Mouse (Mus musculus) gastrocnemius, postnatal 14 days (tissue): ENCODE data around the gene Lpar1. TPM values are rescaled to one million over a fixed set of nuclear protein-coding genes. Genes with fewer than 3 reads are reported as not detected.
"Not testable (repeated sequence)": the region's sequence is repeated elsewhere in the genome, so short reads cannot be mapped to it uniquely, and the experiment has no call there.

ENCODE experiments used
- DNase-seq: peaks from one replicate; pipeline ENCODE4 v3.0.0; 2021; ENCODE audit warnings: mixed read lengths
- intact Hi-C: fragments of 180-260 bp; cut with DNase I; formaldehyde crosslinking; loops from one replicate; pipeline ENCODE4 v1.15.1; 2025; ENCODE audit warnings: low total_unique reads
- total RNA-seq, 2 experiments: library from RNA; stranded (reverse); gene quantifications; 2 replicates each; pipeline ENCODE4 v1.2.3; 2021

The Lpar1 gene
- total RNA-seq, 2 experiments from 2014 or later, result 20.2 to 27.2 TPM

DNA sequence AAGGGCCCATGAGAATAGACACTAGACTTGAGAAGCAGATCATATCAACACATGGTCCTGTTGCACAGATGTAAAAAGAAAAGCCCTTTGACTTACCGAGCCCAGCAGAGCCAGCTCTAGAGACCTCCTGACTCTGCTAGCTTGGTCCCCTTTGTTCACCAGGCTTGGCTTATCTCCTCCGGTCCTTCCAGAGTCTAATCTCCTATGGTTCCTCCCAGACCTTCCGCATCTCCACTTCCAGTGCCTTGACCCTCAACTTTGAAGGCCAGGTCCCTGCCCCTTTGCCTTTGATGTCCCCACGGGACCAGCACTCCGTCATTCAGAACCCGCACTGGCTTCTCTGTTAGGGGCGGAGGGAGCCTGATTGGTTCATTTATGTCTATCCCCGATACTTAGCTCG lies 6.0 kb downstream of the Lpar1 start:
- intact Hi-C loops, result no loop called here
- DNase-seq, result no peak

DNA sequence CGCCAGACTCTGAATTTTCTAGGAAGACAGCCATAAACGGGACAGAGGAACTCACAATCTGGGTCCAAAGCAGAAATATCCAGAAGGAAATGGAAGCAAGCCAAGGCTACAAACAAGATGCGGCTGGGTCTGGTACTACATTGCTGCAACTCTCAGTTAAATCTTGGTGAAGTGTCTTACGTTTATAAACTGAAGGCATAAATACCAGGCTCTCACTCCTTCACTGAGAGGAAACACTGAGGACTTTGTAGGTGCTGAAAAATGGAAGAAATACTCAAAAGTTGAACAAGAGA lies 6.5 kb downstream of the Lpar1 start:
- no peak for DNase-seq
- intact Hi-C loops, result no loop called here

DNA sequence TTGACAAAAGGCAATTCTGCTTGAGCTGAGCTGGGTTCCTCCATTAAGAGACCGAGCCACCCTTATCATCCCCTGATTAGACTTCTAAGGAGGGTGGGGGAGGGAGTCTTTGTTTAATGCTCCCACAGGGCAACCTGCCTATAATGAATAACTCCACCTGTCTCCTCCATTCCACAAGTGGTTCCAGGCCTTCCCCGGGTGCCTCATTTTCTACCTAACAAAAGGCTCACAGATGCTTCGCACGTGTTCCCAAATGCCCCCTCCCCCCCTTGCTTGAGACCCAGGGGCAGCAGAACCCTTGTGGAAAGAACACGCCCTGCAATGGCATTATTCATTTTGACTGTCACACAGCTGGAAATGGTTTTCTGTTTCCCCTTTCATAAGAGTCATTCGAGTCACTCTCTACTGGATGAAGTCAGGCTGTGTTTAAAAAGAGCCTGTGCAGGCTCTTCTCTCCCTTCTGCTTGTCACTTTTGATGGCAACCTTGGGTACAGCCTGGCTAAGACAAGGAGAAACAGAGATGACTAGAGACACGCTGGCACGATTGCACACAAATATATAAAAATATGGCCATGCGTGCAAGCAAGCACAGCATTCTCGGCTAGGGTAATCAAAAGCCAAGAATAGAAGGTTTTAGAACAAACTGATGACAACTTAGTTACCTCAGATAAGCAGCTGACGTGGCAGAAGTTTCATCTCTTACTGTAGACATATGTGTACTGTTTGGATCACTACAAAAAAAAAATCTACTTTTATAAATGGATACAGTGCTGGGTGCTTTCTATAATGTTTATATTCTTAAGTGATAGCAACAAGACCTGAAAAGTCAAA lies 7.0 kb downstream of the Lpar1 start:
- no peak for DNase-seq
- intact Hi-C loops, result no loop called here

DNA sequence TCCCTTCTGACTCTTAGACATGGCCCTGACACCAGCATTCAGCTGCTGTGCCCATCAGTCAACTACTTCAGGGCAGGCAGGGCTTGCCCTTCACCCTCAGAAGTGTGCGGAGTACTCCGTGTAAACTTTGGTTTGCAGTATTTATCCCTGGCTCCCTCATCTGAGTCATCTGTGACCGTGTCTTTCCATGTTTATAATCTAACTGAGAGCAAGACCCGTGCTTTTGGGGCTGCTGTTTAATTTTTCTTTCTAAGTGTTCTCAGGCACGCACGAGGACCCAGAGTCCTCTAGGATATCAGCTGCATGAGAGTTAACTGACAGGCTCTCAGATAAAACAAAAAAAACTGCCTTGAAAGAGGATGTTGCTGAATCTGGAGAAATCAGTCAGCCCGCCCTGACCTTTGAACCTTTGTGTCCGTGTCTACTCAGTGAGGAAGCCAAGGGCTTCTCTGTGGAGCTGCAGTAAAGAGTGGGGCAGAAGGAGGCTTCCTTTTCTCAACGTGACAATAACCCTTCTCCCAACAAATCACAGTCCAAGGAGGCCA lies 7.7 kb downstream of the Lpar1 start:
- intact Hi-C loops, result no loop called here

DNA sequence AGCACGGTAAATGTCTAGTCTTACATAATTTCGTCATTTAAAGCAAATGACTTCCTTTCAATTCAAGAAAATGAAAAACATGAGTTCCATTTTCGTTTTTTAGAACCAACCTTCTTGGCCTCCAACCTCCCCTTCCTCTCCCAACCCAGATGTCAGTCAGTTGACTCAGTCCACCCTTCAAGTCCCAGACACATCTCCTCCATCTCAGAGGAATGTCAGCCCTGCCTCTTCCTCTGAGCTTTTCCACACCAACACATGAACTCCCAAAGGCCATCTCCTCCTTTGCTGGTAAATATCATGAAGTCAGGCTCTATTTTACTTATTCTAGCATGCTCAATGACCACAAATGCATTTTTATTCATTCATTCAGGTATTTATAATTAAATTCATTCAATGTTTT lies 10.5 kb downstream of the Lpar1 start:
- DNase-seq, result no peak
- intact Hi-C loops, result no loop called here

More for the DNA sequence above, 7.7 kb downstream of the Lpar1 start:
- DNase-seq, result no peak

DNA sequence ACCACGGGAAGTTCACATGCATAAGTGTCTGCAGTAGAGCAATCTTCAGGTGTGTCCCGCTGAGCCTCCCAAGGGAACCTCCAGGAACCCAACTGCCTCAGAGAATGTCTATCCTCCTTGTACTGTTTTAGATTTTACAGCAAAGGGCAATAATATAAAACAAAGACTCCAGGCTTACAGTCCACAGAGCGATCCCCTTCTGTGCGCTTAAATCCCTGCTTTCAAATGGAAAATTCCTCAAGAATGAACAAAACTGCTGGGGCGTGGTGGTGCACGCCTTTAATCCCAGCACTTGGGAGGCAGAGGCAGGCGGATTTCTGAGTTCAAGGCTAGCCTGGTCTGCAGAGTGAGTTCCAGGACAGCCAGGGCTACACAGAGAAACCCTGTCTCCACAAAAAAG lies 11.0 kb downstream of the Lpar1 start:
- intact Hi-C loops, DNase-seq: not testable (repeated sequence)

DNA sequence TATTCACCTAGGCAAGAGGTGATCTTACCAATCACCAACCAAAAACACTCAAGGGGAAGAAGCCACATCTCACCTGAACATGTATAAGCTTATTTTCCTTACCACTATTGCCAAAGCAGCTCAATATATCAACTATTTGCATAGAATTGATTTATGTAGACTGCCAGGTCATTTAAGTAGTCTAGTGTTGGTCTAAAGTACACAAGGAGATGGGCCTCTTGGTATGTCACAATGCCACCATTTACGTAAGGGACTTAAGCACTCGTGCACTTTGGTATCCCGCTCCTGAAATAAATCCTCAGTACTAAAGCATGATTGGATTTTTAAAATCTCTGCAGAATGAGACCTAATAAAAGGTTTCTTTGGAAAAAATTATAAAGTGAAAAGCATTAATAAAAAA lies 12.9 kb downstream of the Lpar1 start:
- intact Hi-C loops, result no loop called here
- DNase-seq, result no peak

DNA sequence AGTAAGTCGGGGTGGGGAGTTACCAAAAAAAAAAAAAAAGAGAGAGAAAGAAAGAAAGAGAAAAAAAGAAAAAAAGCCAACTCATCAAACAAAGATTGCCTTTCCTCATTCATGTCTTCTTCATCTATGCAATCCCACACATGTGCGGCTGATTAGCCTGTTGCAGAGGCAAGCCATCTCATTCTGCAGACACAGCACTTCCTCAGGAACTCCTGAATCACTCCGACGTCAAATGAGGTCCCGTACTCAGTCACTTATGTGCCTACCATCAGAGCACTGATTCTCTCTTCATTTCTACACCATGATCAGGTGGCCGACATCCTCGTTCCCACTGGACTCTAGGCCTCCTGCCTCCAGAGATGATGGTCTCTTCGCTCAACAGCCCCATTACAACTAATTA lies 13.3 kb downstream of the Lpar1 start:
- intact Hi-C loops, result no loop called here
- no peak for DNase-seq

DNA sequence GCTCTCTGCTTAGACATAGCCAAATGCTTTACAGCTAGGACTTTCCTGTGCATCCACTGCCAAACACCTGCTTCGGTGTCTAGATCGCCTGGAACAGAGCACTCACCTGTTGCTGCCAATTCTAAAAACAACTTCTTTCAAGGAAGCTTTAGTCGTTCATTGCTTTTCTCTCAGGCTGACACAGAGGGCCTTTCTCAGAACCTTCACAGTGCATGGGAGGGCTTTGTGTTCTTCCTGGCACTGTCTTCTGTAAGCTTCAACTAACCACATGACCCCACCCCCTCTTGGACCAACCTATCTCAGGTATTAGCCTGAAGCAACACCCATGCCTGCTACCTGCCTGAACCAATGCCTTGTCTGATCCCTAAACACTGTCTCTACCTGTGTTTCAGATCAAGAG lies 15.0 kb downstream of the Lpar1 start:
- intact Hi-C loops, result no loop called here
- DNase-seq, result no peak

DNA sequence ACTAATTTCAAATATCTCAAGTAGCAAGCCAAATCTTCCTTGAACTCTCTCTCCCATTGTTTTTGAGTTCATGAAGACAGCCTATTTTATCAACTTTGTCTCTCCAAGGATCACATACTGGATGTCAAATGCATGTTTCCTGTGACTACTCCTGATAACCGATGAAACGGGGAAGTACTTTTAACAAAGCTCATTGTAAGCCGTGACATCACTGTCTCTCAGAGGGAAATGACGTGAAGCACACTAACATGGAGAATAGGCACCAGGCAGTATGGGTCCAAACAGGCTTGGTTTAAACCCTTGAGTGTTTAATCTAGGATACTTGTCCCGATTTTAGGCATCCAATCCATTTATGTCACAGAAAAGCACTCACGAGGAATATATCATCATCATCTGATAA lies 17.9 kb downstream of the Lpar1 start:
- intact Hi-C loops, result no loop called here
- DNase-seq, result no peak

DNA sequence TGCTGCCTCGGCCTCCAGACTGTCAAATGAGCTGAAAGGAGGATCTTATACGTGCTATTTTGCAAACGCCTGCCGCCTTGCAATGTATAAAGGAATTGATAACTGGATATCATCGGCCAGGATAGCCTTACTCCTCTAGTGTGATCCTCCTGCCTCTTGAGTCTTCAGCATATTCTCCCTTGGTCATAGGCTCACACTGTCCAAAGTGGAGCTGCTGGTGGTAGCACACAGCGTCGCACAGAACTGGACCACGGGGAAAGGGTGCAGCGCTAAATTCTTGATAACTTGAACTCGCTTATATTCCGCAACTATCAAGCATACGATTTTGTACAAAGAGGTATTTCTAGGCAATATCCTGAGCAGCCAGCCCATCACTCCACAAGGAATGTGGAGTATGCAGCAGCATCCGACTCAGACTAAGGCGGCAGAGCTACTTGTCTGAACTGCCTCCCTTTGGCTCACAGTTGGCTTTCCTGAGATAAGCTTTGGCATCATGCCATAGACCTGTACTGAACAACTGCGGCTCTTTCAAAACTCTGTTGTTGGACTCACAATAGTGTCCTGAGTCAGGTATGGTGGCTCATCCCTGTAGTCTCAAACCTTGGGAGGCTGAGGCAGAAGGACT lies 18.9 kb downstream of the Lpar1 start:
- intact Hi-C loops, result no loop called here
- no peak for DNase-seq

DNA sequence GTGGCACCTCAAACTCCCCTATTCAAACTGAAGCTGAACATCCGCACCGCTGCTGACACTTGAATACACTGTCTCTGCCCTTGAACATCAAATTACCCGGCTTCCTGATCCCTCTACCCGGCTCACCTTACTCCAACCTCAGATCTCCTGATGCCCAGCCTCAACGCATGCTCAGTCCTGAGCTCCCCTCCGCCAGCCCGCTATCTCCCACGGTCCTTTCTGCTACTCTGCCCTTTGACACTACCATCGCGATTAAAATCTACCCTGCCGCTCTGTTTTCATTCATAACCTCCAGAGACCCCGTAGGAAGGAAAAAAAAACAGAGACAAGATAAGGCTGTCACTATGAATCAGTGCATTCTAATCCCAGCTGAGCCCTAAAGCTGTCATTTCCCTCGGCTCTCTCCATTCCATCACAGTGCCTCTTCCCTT lies 19.5 kb downstream of the Lpar1 start:
- DNase-seq, result no peak
- intact Hi-C loops, result no loop called here

DNA sequence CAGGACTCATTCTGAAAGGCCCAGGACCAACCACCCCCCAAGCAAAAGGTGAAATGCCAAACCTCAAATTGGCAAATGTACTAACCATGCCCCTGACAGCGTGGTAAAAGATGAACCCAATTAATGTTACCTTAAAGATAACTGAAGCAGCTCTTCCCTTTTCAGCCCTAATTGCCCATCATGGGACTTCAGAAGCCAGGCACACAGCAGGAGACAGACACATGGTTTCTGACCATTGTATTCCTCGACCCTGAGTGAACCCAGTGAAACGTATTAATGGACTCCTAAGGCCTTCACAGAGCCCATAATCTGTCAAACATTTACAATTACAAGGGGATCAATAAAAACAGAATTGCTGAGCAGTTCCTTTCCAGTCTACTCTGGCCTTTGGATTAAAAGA lies 20.2 kb downstream of the Lpar1 start:
- intact Hi-C loops, result no loop called here
- no peak for DNase-seq

DNA sequence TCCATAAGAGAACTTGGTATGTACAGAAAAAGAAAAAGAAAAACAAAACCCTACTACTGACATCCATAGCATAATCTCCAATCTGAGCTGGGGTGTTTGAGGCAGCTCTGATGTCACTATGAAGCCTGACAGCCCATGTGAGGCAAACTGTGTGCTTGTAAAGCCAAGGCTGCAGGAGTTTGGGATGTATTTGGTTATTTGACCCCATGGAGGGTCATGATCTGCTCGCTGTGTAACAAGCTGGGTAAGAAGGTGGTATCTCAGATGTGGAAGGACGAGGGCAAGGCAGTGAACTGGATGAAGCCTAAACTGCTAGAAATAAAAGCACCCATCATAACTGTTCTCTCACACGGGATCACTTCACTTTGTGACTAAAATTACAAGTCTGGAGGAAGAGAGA lies 21.4 kb downstream of the Lpar1 start:
- intact Hi-C loops, result no loop called here
- no peak for DNase-seq

DNA sequence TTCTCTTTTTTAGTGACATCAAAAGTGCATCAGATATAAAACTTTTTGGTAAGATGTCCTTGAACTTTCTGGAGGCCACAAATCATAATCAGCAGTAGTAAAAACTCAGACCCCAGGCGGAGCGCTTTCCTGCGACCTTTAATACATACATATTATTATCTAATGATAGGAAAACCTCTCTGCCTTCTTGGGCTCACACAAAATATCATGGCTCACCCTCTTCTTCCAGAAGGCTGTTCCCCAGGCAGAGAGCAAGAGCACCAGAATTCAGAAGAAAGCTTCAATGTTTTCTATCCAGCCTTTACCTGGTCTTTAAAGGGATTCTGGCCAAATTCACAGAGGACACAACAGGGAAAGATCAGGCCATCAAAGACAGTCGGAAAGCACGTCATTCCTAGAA lies 23.0 kb downstream of the Lpar1 start:
- intact Hi-C loops, result no loop called here
- no peak for DNase-seq

DNA sequence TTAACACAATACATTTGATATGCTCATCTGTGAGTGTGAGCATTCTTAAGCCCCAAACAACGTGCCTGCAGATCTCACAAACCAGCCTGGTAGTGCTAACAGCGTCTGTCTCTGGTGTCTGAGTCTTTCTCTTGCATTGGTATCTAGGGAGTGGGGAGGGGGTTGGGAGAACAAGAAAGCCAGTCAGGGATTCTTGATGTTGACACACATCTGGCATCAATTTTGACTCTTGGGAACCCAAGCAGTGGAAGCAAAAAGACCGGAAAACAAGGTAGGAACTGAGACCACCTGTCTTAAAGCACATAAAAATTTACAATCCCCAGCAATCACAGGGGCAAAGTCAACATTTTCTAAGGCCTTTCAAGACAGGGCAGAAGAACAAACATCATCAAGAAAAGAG lies 23.4 kb downstream of the Lpar1 start:
- no peak for DNase-seq

DNA sequence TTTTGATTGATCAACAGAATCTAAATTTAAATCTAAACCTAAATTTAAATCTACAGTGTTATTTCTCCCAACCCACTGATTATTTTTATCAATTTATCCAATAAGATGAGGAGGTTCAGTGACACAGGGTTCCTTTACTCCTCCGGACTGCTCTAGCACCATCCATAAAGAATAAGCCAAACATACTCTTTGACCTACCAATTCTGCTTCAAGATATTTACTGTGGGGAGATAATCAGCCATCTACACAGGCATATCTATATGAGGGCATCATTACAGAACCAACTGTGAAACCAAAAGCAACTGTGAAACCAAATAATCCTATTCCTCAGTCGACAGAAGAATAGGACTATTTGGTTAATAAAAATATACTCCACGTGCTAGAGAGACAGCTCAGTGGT lies 25.8 kb downstream of the Lpar1 start:
- no peak for DNase-seq
- intact Hi-C loops, result no loop called here

More for the DNA sequence above, 23.4 kb downstream of the Lpar1 start:
- intact Hi-C loops, result no loop called here

DNA sequence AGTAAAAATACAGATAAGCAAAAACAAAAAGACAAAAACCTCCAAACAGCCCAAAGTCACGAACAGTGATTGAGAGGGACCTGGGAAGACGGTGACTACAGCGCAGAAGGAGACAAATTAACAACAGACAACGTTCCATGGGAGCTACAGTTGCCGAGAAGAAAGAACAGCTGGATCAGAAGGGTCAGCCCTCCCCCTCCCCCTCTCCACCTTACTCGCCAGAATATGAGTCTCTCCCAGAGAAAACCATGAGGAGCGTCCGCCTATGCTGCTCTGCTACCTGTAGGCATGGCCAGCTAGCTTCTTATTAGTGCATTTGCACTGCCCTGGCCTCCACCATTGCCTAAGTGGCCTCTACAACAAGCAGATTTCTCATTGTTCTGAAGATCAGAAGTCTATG lies 32.6 kb downstream of the Lpar1 start:
- intact Hi-C loops, result no loop called here
- no peak for DNase-seq

DNA sequence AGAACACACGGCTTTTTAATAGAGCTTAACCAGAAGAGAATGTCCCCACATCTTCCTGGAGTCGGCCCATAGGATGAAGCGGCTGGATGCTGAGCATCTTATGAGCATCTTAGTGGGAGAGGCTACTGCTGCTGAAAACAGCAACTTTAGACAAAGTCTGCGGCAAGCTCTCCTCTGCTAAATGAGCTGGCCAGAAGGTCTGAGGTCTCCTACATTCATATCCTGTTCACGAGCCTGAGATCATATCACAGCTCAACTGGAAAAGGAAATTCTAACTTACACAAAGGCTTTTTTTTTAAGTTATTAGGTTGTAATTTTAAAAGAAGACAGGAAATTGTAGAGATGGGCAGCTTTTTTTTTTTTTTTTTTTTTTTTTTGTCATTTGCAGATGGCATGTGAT lies 33.2 kb downstream of the Lpar1 start:
- intact Hi-C loops, result no loop called here
- DNase-seq, result no peak

DNA sequence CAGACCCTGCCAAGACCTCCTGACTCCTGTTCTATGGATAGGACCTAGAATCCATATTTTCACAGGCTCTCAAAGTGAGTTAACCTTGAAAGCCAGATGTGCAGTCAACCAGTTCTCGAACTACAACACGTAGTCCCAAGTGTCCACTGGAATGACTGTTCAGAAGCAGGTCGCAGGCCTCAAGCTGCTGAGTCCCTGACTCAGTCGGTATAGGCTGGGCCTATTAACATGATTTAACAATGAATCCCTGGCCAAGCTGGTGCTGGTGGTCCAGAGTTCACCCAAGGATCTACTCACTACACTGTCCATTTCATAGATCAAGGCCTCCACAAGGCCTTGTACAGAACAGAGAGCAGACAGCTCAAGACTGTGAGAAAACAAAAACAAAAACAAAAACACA lies 33.8 kb downstream of the Lpar1 start:
- intact Hi-C loops, result no loop called here
- DNase-seq, result no peak

DNA sequence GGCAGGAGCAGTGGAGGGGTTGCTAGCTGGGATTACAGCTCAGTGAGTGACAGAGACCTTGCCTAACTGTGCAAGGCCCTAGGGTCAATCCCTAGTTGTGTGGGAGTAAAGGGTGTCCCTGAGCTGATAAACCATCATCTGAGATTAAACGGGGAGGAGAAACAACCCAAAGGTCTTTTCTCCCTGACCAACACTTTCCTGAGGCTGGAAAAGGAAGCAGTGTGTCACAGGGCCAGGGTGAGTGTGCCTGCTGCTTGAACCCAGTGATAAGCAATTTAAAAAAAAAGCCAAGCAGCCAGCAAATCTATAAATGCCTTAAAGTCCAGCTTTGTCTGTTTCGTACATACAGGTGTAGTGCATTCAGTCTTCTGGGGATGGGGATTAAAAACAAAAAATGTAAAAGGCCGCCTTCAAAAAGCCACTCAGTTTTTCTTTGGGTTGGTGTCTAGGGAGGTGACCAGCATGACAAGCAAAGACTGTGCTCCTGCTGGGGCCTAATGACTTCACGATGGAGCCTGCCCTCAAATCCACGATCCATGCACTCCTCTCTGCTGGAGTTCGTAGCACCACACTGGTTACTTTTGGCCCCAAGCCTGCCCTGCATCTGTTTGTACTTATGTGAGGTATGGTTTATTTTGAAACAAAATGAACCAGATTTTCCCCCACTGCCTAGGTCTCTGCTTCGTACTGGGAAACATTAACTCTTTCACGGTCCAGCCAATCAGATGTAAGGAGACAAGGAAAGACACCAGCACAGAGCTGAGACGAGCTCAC lies 35.3 kb downstream of the Lpar1 start:
- no peak for DNase-seq
- intact Hi-C loops, result no loop called here
